Mouse (Mus musculus): Measurements from ENCODE around the gene Metap2. TPM values are rescaled to one million over a fixed set of nuclear protein-coding genes. Genes with fewer than 3 reads are reported as not detected.
A peak's percentile ranks its signal among the peaks of the same experiment; 100 is the strongest.

The Metap2 gene
- polyA plus RNA-seq, 1 experiment from 2014 or later, result 198 TPM

GRCm38 (mm10) chr10:93908540-93908939, 11.6 kb upstream of the Metap2 start:
- Histone ChIP-seq H3K27ac (no peak overlapping the region), H3K27me3 (ENCODE audit: insufficient read depth, poor library complexity, severe bottlenecking) (no peaks in the 10 kb centered on the region), H3K9me3 (no peaks in the 10 kb centered on the region), H3K36me3 (no peaks in the 10 kb centered on the region), H3K4me3 (no peak overlapping the region), H3K4me1 (replicated peaks) (peaks cover 5% of the 10 kb centered on the region; the same call in 1 of the 2 replicates)
- no peak for DNase-seq (ENCODE audit: low spot score)
- WGBS, result 94% methylated on average over 7 of the region's 7 CpGs

GRCm38 (mm10) chr10:93907376-93907775, 10.5 kb upstream of the Metap2 start:
- peaks cover 5% of the 10 kb centered on the region; the same call in 1 of the 2 replicates for H3K4me1 ChIP-seq (replicated peaks)
- H3K36me3 ChIP-seq, result no peaks in the 10 kb centered on the region
- peak; percentile 22 for DNase-seq (ENCODE audit: low spot score)
- H3K9me3 ChIP-seq, result no peaks in the 10 kb centered on the region
- no peaks in the 10 kb centered on the region for H3K27me3 ChIP-seq (ENCODE audit: insufficient read depth, poor library complexity, severe bottlenecking)
- H3K27ac ChIP-seq, result no peak overlapping the region
- 66% methylated on average over 10 of the region's 10 CpGs for WGBS
- no peak overlapping the region for H3K4me3 ChIP-seq

GRCm38 (mm10) chr10:93899907-93900306, 3.0 kb upstream of the Metap2 start:
- WGBS, result 91% methylated on average over 11 of the region's 11 CpGs
- H3K27me3 ChIP-seq (ENCODE audit: insufficient read depth, poor library complexity, severe bottlenecking), result no peaks in the 10 kb centered on the region
- H3K9me3 ChIP-seq, result no peaks in the 10 kb centered on the region

GRCm38 (mm10) chr10:93899303-93899702, 2.4 kb upstream of the Metap2 start:
- Histone ChIP-seq H3K9me3 (no peaks in the 10 kb centered on the region), H3K27ac (no peak overlapping the region), H3K36me3 (no peaks in the 10 kb centered on the region), H3K4me3 (no peak overlapping the region), H3K4me1 (replicated peaks) (no peaks in the 10 kb centered on the region), H3K27me3 (ENCODE audit: insufficient read depth, poor library complexity, severe bottlenecking) (no peaks in the 10 kb centered on the region)
- DNase-seq (ENCODE audit: low spot score), result no peak
- WGBS, result 75% methylated on average over 2 of the region's 2 CpGs

More at GRCm38 (mm10) chr10:93899907-93900306, 3.0 kb upstream of the Metap2 start:
- Histone ChIP-seq H3K27ac (no peak overlapping the region), H3K4me1 (replicated peaks) (no peaks in the 10 kb centered on the region), H3K36me3 (no peaks in the 10 kb centered on the region), H3K4me3 (no peak overlapping the region)
- DNase-seq (ENCODE audit: low spot score), result no peak

- Histone ChIP-seq H3K27me3 (ENCODE audit: insufficient read depth, poor library complexity, severe bottlenecking) (no peaks in the 10 kb centered on the region), H3K27ac (no peak overlapping the region), H3K4me3 (no peak overlapping the region), H3K4me1 (replicated peaks) (peaks cover 12% of the 10 kb centered on the region), H3K36me3 (no peaks in the 10 kb centered on the region), H3K9me3 (no peaks in the 10 kb centered on the region)
- DNase-seq (ENCODE audit: low spot score), result no peak
- WGBS, result 90% methylated on average over 4 of the region's 4 CpGs
Measured at GRCm38 (mm10) chr10:93892551-93892950, 4.3 kb downstream of the Metap2 start.

- no peaks in the 10 kb centered on the region for H3K27me3 ChIP-seq (ENCODE audit: insufficient read depth, poor library complexity, severe bottlenecking)
- H3K4me1 ChIP-seq (replicated peaks), result peaks cover 12% of the 10 kb centered on the region
- no peak for DNase-seq (ENCODE audit: low spot score)
- H3K9me3 ChIP-seq, result no peaks in the 10 kb centered on the region
- 80% methylated on average over 1 of the region's 1 CpGs for WGBS
- H3K4me3 ChIP-seq, result no peak overlapping the region
- H3K27ac ChIP-seq, result no peak overlapping the region
- H3K36me3 ChIP-seq, result peaks cover 13% of the 10 kb centered on the region
Measured at GRCm38 (mm10) chr10:93891031-93891430, 5.9 kb downstream of the Metap2 start.

GRCm38 (mm10) chr10:93890565-93890964, 6.3 kb downstream of the Metap2 start:
- no peak for DNase-seq (ENCODE audit: low spot score)
- WGBS, result 72% methylated on average over 4 of the region's 4 CpGs
- peak overlapping the region; percentile 98 for H3K4me3 ChIP-seq

GRCm38 (mm10) chr10:93889976-93890375, 6.9 kb downstream of the Metap2 start:
- WGBS, result 1% methylated on average over 22 of the region's 22 CpGs
- H3K9me3 ChIP-seq, result no peaks in the 10 kb centered on the region
- H3K36me3 ChIP-seq, result peaks cover 24% of the 10 kb centered on the region
- H3K27ac ChIP-seq, result peak overlapping the region; percentile 96
- peak overlapping the region; percentile 98 for H3K4me3 ChIP-seq
- no peak for DNase-seq (ENCODE audit: low spot score)
- H3K4me1 ChIP-seq (replicated peaks), result peaks cover 12% of the 10 kb centered on the region
- H3K27me3 ChIP-seq (ENCODE audit: insufficient read depth, poor library complexity, severe bottlenecking), result no peaks in the 10 kb centered on the region

More at GRCm38 (mm10) chr10:93890565-93890964, 6.3 kb downstream of the Metap2 start:
- Histone ChIP-seq H3K27me3 (ENCODE audit: insufficient read depth, poor library complexity, severe bottlenecking) (no peaks in the 10 kb centered on the region), H3K4me1 (replicated peaks) (peaks cover 12% of the 10 kb centered on the region), H3K27ac (peak overlapping the region; percentile 96), H3K36me3 (peaks cover 18% of the 10 kb centered on the region), H3K9me3 (no peaks in the 10 kb centered on the region)

GRCm38 (mm10) chr10:93889579-93889950, 7.3 kb downstream of the Metap2 start:
- H3K9me3 ChIP-seq, result no peaks in the 10 kb centered on the region
- peaks cover 28% of the 10 kb centered on the region for H3K36me3 ChIP-seq
- WGBS, result under 1% methylated on average over 26 of the region's 30 CpGs
- peak; percentile 91 for DNase-seq (ENCODE audit: low spot score)
- H3K4me3 ChIP-seq, result peak overlapping the region; percentile 98
- H3K27ac ChIP-seq, result peak overlapping the region; percentile 96
- peaks cover 12% of the 10 kb centered on the region for H3K4me1 ChIP-seq (replicated peaks)
- H3K27me3 ChIP-seq (ENCODE audit: insufficient read depth, poor library complexity, severe bottlenecking), result no peaks in the 10 kb centered on the region

- DNase-seq (ENCODE audit: low spot score), result no peak
- Histone ChIP-seq H3K27ac (peak overlapping the region; percentile 96), H3K4me3 (peak overlapping the region; percentile 98), H3K4me1 (replicated peaks) (peaks cover 12% of the 10 kb centered on the region), H3K27me3 (ENCODE audit: insufficient read depth, poor library complexity, severe bottlenecking) (no peaks in the 10 kb centered on the region), H3K36me3 (peaks cover 33% of the 10 kb centered on the region), H3K9me3 (no peaks in the 10 kb centered on the region)
- WGBS, result under 1% methylated on average over 38 of the region's 38 CpGs
Measured at GRCm38 (mm10) chr10:93888935-93889578, 7.8 kb downstream of the Metap2 start.

- no peaks in the 10 kb centered on the region for H3K27me3 ChIP-seq (ENCODE audit: insufficient read depth, poor library complexity, severe bottlenecking)
- H3K4me3 ChIP-seq, result peak overlapping the region; percentile 98
- H3K27ac ChIP-seq, result peak overlapping the region; percentile 96
- DNase-seq (ENCODE audit: low spot score), result no peak
- H3K9me3 ChIP-seq, result no peaks in the 10 kb centered on the region
- 27% methylated on average over 10 of the region's 10 CpGs for WGBS
- H3K4me1 ChIP-seq (replicated peaks), result peaks cover 12% of the 10 kb centered on the region
- peaks cover 38% of the 10 kb centered on the region for H3K36me3 ChIP-seq
Measured at GRCm38 (mm10) chr10:93888590-93888934, 8.3 kb downstream of the Metap2 start.

GRCm38 (mm10) chr10:93885839-93886477, 10.9 kb downstream of the Metap2 start:
- no peak for DNase-seq (ENCODE audit: low spot score)
- 95% methylated on average over 14 of the region's 14 CpGs for WGBS

GRCm38 (mm10) chr10:93882738-93883364, 14.0 kb downstream of the Metap2 start:
- 89% methylated on average over 8 of the region's 8 CpGs for WGBS
- Histone ChIP-seq H3K27ac (no peak overlapping the region), H3K36me3 (peaks cover 80% of the 10 kb centered on the region), H3K27me3 (ENCODE audit: insufficient read depth, poor library complexity, severe bottlenecking) (no peaks in the 10 kb centered on the region), H3K4me3 (no peak overlapping the region), H3K9me3 (no peaks in the 10 kb centered on the region), H3K4me1 (replicated peaks) (peaks cover 2% of the 10 kb centered on the region)
- DNase-seq (ENCODE audit: low spot score), result no peak

More at GRCm38 (mm10) chr10:93885839-93886477, 10.9 kb downstream of the Metap2 start:
- Histone ChIP-seq H3K36me3 (peaks cover 53% of the 10 kb centered on the region), H3K27ac (no peak overlapping the region), H3K4me3 (no peak overlapping the region), H3K27me3 (ENCODE audit: insufficient read depth, poor library complexity, severe bottlenecking) (no peaks in the 10 kb centered on the region), H3K9me3 (no peaks in the 10 kb centered on the region), H3K4me1 (replicated peaks) (peaks cover 12% of the 10 kb centered on the region)

Data from hindbrain, embryonic 10.5 days (tissue).